Mouse (Mus musculus): Measurements from ENCODE around the gene Wipf1. TPM values are rescaled to one million over a fixed set of nuclear protein-coding genes. Genes with fewer than 3 reads are reported as not detected.
A peak's percentile ranks its signal among the peaks of the same experiment; 100 is the strongest.

Gene Wipf1
- 3.2 and 4.1 TPM in 2 replicates for polyA plus RNA-seq (2015; fragmentation: Nextera tagmentation; extraction: Ambion mirVana)

DNA sequence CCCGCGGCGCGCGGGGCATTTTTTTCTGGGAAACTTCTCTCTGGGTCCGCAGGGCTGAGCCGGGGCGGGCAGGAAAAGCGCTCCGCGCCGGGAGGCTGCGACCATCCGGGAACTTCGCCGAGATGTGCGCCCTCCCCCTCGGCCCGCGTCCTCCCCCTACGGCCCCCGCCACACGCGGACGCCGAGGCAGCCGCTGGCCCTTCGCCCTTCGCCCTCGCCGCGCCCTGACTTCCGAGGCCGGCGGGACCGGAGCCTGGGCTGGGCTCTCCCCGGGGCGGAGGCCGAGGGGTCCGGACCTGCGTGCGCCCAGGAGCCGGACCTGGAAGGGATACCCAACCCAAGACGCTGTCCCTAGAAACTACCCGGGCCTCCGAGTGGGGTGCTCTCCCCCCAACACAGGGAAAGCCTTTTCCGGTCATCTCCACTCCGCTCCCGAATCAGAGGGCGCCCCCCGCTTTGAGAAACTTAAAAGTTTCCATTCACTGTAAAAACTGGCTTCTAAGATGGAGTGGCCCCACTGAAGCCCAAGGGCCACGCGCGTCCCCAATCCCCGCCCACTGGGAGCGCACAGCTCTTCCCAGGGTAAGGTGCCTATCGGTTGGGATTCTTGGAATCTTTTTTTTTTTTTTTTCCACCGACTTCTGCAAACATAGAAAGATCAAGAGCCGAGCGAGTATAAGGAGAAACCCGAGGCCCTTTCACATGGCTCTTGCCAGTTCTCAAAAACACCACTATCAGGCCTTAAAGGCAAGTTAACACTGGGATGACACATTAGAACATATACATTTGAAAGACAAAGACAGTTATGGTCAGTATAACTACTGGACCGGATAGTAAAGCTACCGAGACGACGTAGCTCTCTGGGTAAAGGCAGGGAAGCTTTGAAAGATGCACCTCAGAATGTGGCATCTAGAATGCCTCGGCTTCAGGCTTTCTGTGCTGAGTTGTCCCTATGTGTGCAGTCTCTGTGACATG is at the start of gene Wipf1:
TSS of gene Wipf1 (minus strand) at position 379 of the 975 bp plus-strand sequence.
- Histone ChIP-seq H3K36me3 (ENCODE audit: control insufficient read depth, insufficient read depth) (no peaks in the 10 kb centered on the region), H3K27me3 (ENCODE audit: control insufficient read depth, insufficient read depth, low read depth, low read length) (peaks cover 21% of the 10 kb centered on the region), H3K4me2 (ENCODE audit: low read depth, low read length) (peak within 1 kb of the TSS; percentile 86), H3K9me3 (replicated peaks; ENCODE audit: control insufficient read depth, low read length) (no peaks in the 10 kb centered on the region), H3K9ac (ENCODE audit: low read depth, low read length) (peak within 1 kb of the TSS; percentile 68), H3K27ac (ENCODE audit: low read length) (peak within 1 kb of the TSS; percentile 59), H3K4me1 (ENCODE audit: control insufficient read depth, low read depth, low read length) (peaks cover 19% of the 10 kb centered on the region), H3K4me3 (ENCODE audit: low read depth, low read length) (peak within 1 kb of the TSS; percentile 70)
- WGBS (ENCODE audit: insufficient replicate concordance) = 3% methylated on average over 60 of the region's 66 CpGs
- peak; percentile 72 for ATAC-seq (ENCODE audit: low read depth)

DNA sequence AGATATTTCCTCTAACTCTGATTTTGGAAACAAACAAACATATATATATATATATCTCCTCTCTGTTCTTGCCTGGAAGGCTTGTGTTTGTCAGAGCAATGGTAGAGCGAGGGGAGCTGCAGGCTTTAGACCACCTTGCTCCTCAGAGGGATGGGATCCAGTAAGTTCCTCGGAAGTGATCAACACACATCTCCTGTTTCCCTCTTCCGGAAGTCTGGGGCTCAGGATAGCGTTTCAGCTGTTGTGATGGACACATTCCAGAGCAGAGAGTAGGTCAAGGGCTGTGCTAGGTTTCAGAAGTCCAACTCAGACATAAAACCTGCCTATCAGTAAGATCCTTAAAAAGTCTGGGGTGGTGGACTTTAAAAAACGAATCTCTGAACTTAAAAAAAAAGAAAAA is 49.6 kb upstream of the Wipf1 start:
- Histone ChIP-seq H3K4me3 (ENCODE audit: low read depth, low read length) (no peak overlapping the region), H3K4me1 (ENCODE audit: control insufficient read depth, low read depth, low read length) (no peaks in the 10 kb centered on the region), H3K27me3 (ENCODE audit: control insufficient read depth, insufficient read depth, low read depth, low read length) (no peaks in the 10 kb centered on the region), H3K4me2 (ENCODE audit: low read depth, low read length) (no peak overlapping the region), H3K9me3 (replicated peaks; ENCODE audit: control insufficient read depth, low read length) (no peaks in the 10 kb centered on the region), H3K36me3 (ENCODE audit: control insufficient read depth, insufficient read depth) (no peaks in the 10 kb centered on the region), H3K9ac (ENCODE audit: low read depth, low read length) (no peak overlapping the region), H3K27ac (ENCODE audit: low read length) (no peak overlapping the region)
- 36% methylated on average over 5 of the region's 5 CpGs for WGBS (ENCODE audit: insufficient replicate concordance)
- no peak for ATAC-seq (ENCODE audit: low read depth)

DNA sequence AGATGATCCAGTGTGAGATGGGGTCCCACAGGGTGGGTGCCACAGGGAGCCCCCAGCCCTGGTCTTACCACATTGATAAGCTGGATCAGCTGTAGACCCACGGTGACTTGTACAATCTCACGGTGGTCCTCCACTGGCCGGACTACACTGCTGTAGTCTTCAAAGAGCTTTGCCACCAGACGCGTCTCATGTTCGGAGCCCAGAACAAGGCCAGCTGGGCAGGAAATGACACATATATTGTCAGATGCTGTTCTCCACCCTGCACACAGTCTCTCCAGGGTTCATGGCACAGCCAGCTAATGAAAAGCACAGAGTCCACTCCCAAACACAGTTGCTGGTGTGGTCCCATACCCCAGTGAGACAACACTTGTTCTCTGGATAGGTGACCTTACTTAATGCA is 44.9 kb upstream of the Wipf1 start:
- Histone ChIP-seq H3K4me2 (ENCODE audit: low read depth, low read length) (no peak overlapping the region), H3K27ac (ENCODE audit: low read length) (no peak overlapping the region), H3K4me3 (ENCODE audit: low read depth, low read length) (no peak overlapping the region), H3K27me3 (ENCODE audit: control insufficient read depth, insufficient read depth, low read depth, low read length) (no peaks in the 10 kb centered on the region), H3K36me3 (ENCODE audit: control insufficient read depth, insufficient read depth) (no peaks in the 10 kb centered on the region), H3K4me1 (ENCODE audit: control insufficient read depth, low read depth, low read length) (no peaks in the 10 kb centered on the region), H3K9ac (ENCODE audit: low read depth, low read length) (no peak overlapping the region), H3K9me3 (replicated peaks; ENCODE audit: control insufficient read depth, low read length) (no peaks in the 10 kb centered on the region)
- WGBS (ENCODE audit: insufficient replicate concordance) = 67% methylated on average over 6 of the region's 6 CpGs
- no peak for ATAC-seq (ENCODE audit: low read depth)

DNA sequence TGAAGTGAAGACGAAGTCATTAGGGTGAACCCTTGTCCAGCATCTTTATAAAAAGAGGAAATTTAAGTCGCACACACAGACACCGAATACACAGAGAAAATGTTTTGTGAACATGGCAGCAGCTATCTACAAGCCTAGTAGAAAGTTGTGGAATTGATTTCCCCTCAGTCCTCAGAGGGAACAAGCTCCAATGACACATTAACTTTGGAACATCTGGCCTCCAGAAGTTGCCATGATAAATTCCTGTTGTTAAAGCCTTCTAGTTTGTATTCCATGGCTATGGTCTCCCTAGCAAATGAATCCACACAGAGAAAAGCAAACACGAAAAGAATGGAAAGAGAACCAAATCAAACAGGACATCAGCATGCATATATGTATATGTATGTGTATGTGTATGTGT is 44.0 kb upstream of the Wipf1 start:
- WGBS (ENCODE audit: insufficient replicate concordance) = 63% methylated on average over 4 of the region's 4 CpGs
- Histone ChIP-seq H3K4me2 (ENCODE audit: low read depth, low read length) (no peak overlapping the region), H3K4me1 (ENCODE audit: control insufficient read depth, low read depth, low read length) (no peaks in the 10 kb centered on the region), H3K27ac (ENCODE audit: low read length) (no peak overlapping the region), H3K36me3 (ENCODE audit: control insufficient read depth, insufficient read depth) (no peaks in the 10 kb centered on the region), H3K9me3 (replicated peaks; ENCODE audit: control insufficient read depth, low read length) (no peaks in the 10 kb centered on the region), H3K4me3 (ENCODE audit: low read depth, low read length) (no peak overlapping the region), H3K9ac (ENCODE audit: low read depth, low read length) (no peak overlapping the region), H3K27me3 (ENCODE audit: control insufficient read depth, insufficient read depth, low read depth, low read length) (no peaks in the 10 kb centered on the region)
- no peak for ATAC-seq (ENCODE audit: low read depth)

DNA sequence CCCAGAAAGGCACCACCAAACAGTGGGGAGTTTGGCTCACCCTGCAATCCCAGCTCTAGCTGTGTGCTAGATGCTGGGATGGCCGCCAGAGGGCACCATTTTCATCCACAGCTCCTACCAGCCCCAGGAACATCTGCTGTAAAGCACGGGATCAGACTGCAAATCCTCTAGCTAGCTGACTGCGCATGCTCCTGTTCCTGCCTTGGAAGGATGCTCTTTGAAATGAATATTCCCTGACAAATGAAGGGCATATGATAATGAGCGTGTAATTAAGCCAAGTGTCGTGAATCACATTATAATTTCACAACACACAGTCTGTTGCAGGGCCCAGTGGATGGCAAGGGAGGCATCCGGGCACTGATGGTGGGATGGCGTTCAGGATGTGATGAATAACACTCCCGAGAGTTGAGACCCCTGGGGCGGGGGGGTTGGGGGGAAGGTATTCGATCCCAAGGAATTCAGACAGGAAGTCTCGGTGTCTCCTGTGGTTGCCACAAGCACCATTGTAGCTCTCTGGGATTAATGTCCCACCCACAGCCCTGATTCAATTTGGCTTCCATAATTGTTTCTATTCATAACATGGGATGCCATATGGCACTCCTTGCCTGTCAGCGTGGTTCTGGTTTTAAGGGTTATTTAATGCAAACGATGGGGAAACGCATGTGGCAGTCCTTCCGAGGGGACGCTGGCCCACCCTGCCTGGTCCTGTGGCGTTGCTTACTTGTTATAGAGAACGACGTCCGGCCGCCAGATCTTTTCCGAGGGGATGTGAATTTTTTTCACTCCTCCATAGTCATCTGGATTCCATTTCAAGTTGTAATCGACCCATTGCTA is 43.2 kb upstream of the Wipf1 start:
- no peaks in the 10 kb centered on the region for H3K4me1 ChIP-seq (ENCODE audit: control insufficient read depth, low read depth, low read length)
- H3K9ac ChIP-seq (ENCODE audit: low read depth, low read length) = no peak overlapping the region
- no peak for ATAC-seq (ENCODE audit: low read depth)
- no peaks in the 10 kb centered on the region for H3K9me3 ChIP-seq (replicated peaks; ENCODE audit: control insufficient read depth, low read length)
- no peak overlapping the region for H3K4me3 ChIP-seq (ENCODE audit: low read depth, low read length)
- no peaks in the 10 kb centered on the region for H3K36me3 ChIP-seq (ENCODE audit: control insufficient read depth, insufficient read depth)
- H3K27me3 ChIP-seq (ENCODE audit: control insufficient read depth, insufficient read depth, low read depth, low read length) = no peaks in the 10 kb centered on the region
- 37% methylated on average over 23 of the region's 23 CpGs for WGBS (ENCODE audit: insufficient replicate concordance)
- no peak overlapping the region for H3K27ac ChIP-seq (ENCODE audit: low read length)
- no peak overlapping the region for H3K4me2 ChIP-seq (ENCODE audit: low read depth, low read length)

DNA sequence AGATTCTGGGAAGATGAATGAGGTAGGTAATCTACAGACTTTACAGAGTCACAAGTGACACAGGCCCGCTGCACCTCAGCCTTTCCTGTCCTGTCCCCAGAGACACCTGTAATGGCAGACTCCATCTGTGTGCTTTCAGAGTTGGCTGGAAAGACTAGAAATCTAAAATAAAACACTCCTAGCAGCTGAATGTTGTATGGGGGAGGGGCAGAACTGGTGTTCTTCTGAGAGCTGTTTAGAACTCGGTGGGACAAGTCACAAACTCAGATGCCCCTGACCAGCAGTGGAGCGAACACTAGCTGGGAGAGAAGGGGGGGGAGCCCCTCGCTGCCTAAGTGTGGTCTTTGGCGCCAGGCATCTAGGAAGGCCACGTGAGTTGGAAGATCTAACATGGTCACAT is 42.4 kb upstream of the Wipf1 start:
- Histone ChIP-seq H3K27me3 (ENCODE audit: control insufficient read depth, insufficient read depth, low read depth, low read length) (no peaks in the 10 kb centered on the region), H3K27ac (ENCODE audit: low read length) (no peak overlapping the region), H3K4me2 (ENCODE audit: low read depth, low read length) (no peak overlapping the region), H3K36me3 (ENCODE audit: control insufficient read depth, insufficient read depth) (no peaks in the 10 kb centered on the region), H3K9me3 (replicated peaks; ENCODE audit: control insufficient read depth, low read length) (no peaks in the 10 kb centered on the region), H3K4me1 (ENCODE audit: control insufficient read depth, low read depth, low read length) (no peaks in the 10 kb centered on the region), H3K9ac (ENCODE audit: low read depth, low read length) (no peak overlapping the region), H3K4me3 (ENCODE audit: low read depth, low read length) (no peak overlapping the region)
- WGBS (ENCODE audit: insufficient replicate concordance) = 57% methylated on average over 6 of the region's 6 CpGs
- ATAC-seq (ENCODE audit: low read depth) = no peak

DNA sequence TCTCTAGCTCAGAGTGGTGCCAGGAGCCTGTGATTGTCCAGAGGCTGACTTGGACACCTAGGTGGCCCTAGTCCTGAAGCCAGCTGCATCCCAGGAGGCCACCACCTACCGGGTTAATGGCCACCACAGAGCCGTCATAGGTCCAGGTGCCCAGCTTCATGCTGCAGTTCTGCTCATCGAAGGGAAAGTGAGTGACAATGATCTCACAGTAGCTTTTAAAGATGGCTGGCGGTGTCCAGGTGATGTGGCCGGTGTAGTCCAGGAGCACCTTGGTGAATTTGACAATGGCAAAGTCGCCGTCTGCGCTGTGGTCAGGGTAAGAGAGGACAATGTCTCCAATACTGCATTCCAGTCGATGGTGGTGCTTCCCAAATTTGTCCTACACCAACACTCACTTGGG is 41.8 kb upstream of the Wipf1 start:
- Histone ChIP-seq H3K4me1 (ENCODE audit: control insufficient read depth, low read depth, low read length) (no peaks in the 10 kb centered on the region), H3K4me2 (ENCODE audit: low read depth, low read length) (no peak overlapping the region), H3K9me3 (replicated peaks; ENCODE audit: control insufficient read depth, low read length) (no peaks in the 10 kb centered on the region), H3K4me3 (ENCODE audit: low read depth, low read length) (no peak overlapping the region), H3K27me3 (ENCODE audit: control insufficient read depth, insufficient read depth, low read depth, low read length) (no peaks in the 10 kb centered on the region), H3K9ac (ENCODE audit: low read depth, low read length) (no peak overlapping the region), H3K36me3 (ENCODE audit: control insufficient read depth, insufficient read depth) (no peaks in the 10 kb centered on the region), H3K27ac (ENCODE audit: low read length) (no peak overlapping the region)
- WGBS (ENCODE audit: insufficient replicate concordance) = 74% methylated on average over 9 of the region's 9 CpGs
- ATAC-seq (ENCODE audit: low read depth) = no peak

DNA sequence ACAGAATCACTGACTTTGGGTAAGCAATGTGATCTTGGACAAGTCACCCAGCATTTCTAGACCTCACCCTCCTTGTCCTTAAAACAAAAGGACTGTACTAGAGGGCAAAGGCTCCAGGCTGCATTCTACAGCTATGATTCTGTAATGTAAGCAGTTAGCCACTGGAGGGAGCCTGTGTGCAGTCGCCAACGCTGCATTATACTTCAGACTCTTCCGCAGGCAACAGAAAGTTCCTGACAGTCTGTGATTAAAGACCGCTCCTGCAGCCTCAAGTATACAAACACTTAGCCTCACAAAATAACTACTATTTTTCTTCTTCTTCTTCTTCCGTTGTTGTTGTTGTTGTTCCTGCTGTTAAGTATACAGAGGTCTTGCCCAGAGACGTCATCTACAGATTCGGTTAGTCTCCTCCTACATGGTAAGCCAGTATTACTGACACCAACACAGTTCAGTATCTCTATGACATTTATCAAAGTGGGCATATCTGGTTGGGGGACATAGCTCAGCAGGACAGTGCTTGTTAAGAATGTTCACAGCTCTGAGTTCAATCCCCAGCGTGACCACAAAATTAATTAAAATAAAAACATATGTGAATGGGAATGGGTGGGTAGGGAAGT is 37.6 kb upstream of the Wipf1 start:
- Histone ChIP-seq H3K4me2 (ENCODE audit: low read depth, low read length) (peak overlapping the region; percentile 38; the same call in 1 of the 2 replicates), H3K27me3 (ENCODE audit: control insufficient read depth, insufficient read depth, low read depth, low read length) (no peaks in the 10 kb centered on the region), H3K9me3 (replicated peaks; ENCODE audit: control insufficient read depth, low read length) (no peaks in the 10 kb centered on the region), H3K36me3 (ENCODE audit: control insufficient read depth, insufficient read depth) (no peaks in the 10 kb centered on the region), H3K4me3 (ENCODE audit: low read depth, low read length) (0 out of 2 replicates have a peak overlapping the region, but pooled peaks have one; percentile 25), H3K27ac (ENCODE audit: low read length) (no peak overlapping the region), H3K9ac (ENCODE audit: low read depth, low read length) (no peak overlapping the region), H3K4me1 (ENCODE audit: control insufficient read depth, low read depth, low read length) (no peaks in the 10 kb centered on the region)
- 13% methylated on average over 8 of the region's 8 CpGs for WGBS (ENCODE audit: insufficient replicate concordance)
- ATAC-seq (ENCODE audit: low read depth) = no peak

Measured in liver, embryonic 16.5 days (tissue).